Mouse (Mus musculus) midbrain, embryonic 15.5 days (tissue): Measurements from ENCODE around the gene Sfxn5. TPM values are rescaled to one million over a fixed set of nuclear protein-coding genes. Genes with fewer than 3 reads are reported as not detected.

Source experiments
- ATAC-seq: fragments of 200-750 bp; cut with Nextera tagmentation; replicated peaks from 2 replicates; pipeline ENCODE4 v1.8.0; 2017; ENCODE audit warnings: moderate TSS enrichment
- H3K27ac ChIP-seq: fragments of 300-500 bp; sonication (generic); 2 replicates; pipeline ENCODE4 v1.5.1; 2015; ENCODE audit warnings: mild to moderate bottlenecking, inconsistent platforms
- H3K27me3 ChIP-seq: fragments of 300-500 bp; sonication (generic); replicated peaks from 2 replicates; pipeline ENCODE4 v1.6.1; 2015; ENCODE audit warnings: inconsistent platforms
- H3K36me3 ChIP-seq: fragments of 300-500 bp; sonication (generic); replicated peaks from 2 replicates; pipeline ENCODE4 v1.6.1; 2015; ENCODE audit warnings: inconsistent platforms
- H3K4me1 ChIP-seq: fragments of 300-500 bp; sonication (generic); 2 replicates; pipeline ENCODE4 v1.6.1; 2015; ENCODE audit warnings: inconsistent platforms
- H3K4me2 ChIP-seq: fragments of 300-500 bp; sonication (generic); 2 replicates; pipeline ENCODE4 v1.6.1; 2015; ENCODE audit warnings: inconsistent platforms, mild to moderate bottlenecking, moderate library complexity
- H3K4me3 ChIP-seq: fragments of 300-500 bp; sonication (generic); 2 replicates; pipeline ENCODE4 v1.5.1; 2015; ENCODE audit warnings: mild to moderate bottlenecking, inconsistent platforms
- H3K9ac ChIP-seq: fragments of 300-500 bp; sonication (generic); 2 replicates; pipeline ENCODE4 v1.6.1; 2015; ENCODE audit warnings: mild to moderate bottlenecking, inconsistent platforms
- H3K9me3 ChIP-seq: fragments of 300-500 bp; sonication (generic); 2 replicates; pipeline ENCODE4 v1.6.1; 2016; ENCODE audit warnings: inconsistent platforms
- WGBS: fragments of 180-500 bp; shearing (Covaris S2); methylation state at CpG from one replicate; pipeline ENCODE4 v1.1.7; 2015; ENCODE audit warnings: mixed read lengths; 5-methylcytosine and 5-hydroxymethylcytosine counted together
- polyA plus RNA-seq: library from polyadenylated mRNA; unstranded; fragments of >200 nt; fragmentation: Nextera tagmentation; extraction: Ambion mirVana; gene quantifications from 2 replicates; pipeline ENCODE4 v1.2.1, GENCODE M21; 2015

The Sfxn5 gene
- polyA plus RNA-seq, 1 experiment from 2014 or later: 26.0 TPM

- Histone ChIP-seq H3K36me3 (no peaks in the 10 kb centered on the region), H3K9me3 (no peaks in the 10 kb centered on the region), H3K4me2 (no peak overlapping the region), H3K27ac (no peak overlapping the region; the same call in 1 of the 2 replicates), H3K27me3 (no peaks in the 10 kb centered on the region), H3K4me1 (peaks cover 8% of the 10 kb centered on the region), H3K4me3 (no peak overlapping the region), H3K9ac (no peak overlapping the region)
- no peak; the same call in 1 of the 2 replicates for ATAC-seq
- WGBS: 67% methylated on average over 7 of the region's 7 CpGs
These were observed 37.6 kb downstream of the Sfxn5 start for GRCm38 (mm10) chr6:85295384-85296167.

- Histone ChIP-seq H3K4me3 (no peak overlapping the region), H3K27me3 (no peaks in the 10 kb centered on the region), H3K9ac (no peak overlapping the region), H3K9me3 (no peaks in the 10 kb centered on the region), H3K36me3 (no peaks in the 10 kb centered on the region), H3K4me2 (no peak overlapping the region), H3K4me1 (peaks cover 8% of the 10 kb centered on the region), H3K27ac (no peak overlapping the region)
- 37% methylated on average over 5 of the region's 5 CpGs for WGBS
- ATAC-seq: no peak
These were observed 39.2 kb downstream of the Sfxn5 start for GRCm38 (mm10) chr6:85294004-85294379.

- no peaks in the 10 kb centered on the region for H3K27me3 ChIP-seq
- H3K4me1 ChIP-seq: peaks cover 8% of the 10 kb centered on the region
- H3K36me3 ChIP-seq: no peaks in the 10 kb centered on the region
- no peak overlapping the region for H3K4me3 ChIP-seq
- H3K27ac ChIP-seq: no peak overlapping the region
- ATAC-seq: no peak
- H3K9ac ChIP-seq: no peak overlapping the region
- no peak overlapping the region for H3K4me2 ChIP-seq
- 53% methylated on average over 10 of the region's 10 CpGs for WGBS
- H3K9me3 ChIP-seq: no peaks in the 10 kb centered on the region
These were observed 39.8 kb downstream of the Sfxn5 start for GRCm38 (mm10) chr6:85293255-85294003.

- no peaks in the 10 kb centered on the region for H3K27me3 ChIP-seq
- H3K27ac ChIP-seq: no peak overlapping the region
- H3K4me3 ChIP-seq: no peak overlapping the region
- WGBS: 91% methylated on average over 16 of the region's 16 CpGs
- H3K4me2 ChIP-seq: no peak overlapping the region
- no peak overlapping the region for H3K9ac ChIP-seq
- no peaks in the 10 kb centered on the region for H3K36me3 ChIP-seq
- no peaks in the 10 kb centered on the region for H3K9me3 ChIP-seq
- peaks cover 8% of the 10 kb centered on the region for H3K4me1 ChIP-seq
- no peak for ATAC-seq
These were observed 42.1 kb downstream of the Sfxn5 start for GRCm38 (mm10) chr6:85290869-85291824.

GRCm38 (mm10) chr6:85288193-85288857, 44.9 kb downstream of the Sfxn5 start:
- no peaks in the 10 kb centered on the region for H3K27me3 ChIP-seq
- no peaks in the 10 kb centered on the region for H3K9me3 ChIP-seq
- H3K4me3 ChIP-seq: no peak overlapping the region
- no peak for ATAC-seq
- H3K4me1 ChIP-seq: no peaks in the 10 kb centered on the region
- WGBS: 86% methylated on average over 4 of the region's 4 CpGs
- H3K36me3 ChIP-seq: no peaks in the 10 kb centered on the region
- no peak overlapping the region for H3K4me2 ChIP-seq
- no peak overlapping the region for H3K9ac ChIP-seq
- H3K27ac ChIP-seq: no peak overlapping the region

GRCm38 (mm10) chr6:85286283-85287047, 46.8 kb downstream of the Sfxn5 start:
- WGBS: 79% methylated on average over 13 of the region's 13 CpGs

GRCm38 (mm10) chr6:85280871-85281270, 52.4 kb downstream of the Sfxn5 start:
- no peak for ATAC-seq
- H3K4me1 ChIP-seq: no peaks in the 10 kb centered on the region
- WGBS: 86% methylated on average over 14 of the region's 14 CpGs

More at GRCm38 (mm10) chr6:85286283-85287047, 46.8 kb downstream of the Sfxn5 start:
- H3K4me1 ChIP-seq: no peaks in the 10 kb centered on the region
- H3K9me3 ChIP-seq: no peaks in the 10 kb centered on the region
- no peak overlapping the region for H3K27ac ChIP-seq
- H3K4me3 ChIP-seq: no peak overlapping the region
- no peak overlapping the region for H3K4me2 ChIP-seq
- no peaks in the 10 kb centered on the region for H3K36me3 ChIP-seq
- no peak for ATAC-seq
- no peak overlapping the region for H3K9ac ChIP-seq
- H3K27me3 ChIP-seq: no peaks in the 10 kb centered on the region

GRCm38 (mm10) chr6:85276571-85276970, 56.7 kb downstream of the Sfxn5 start:
- H3K27me3 ChIP-seq: no peaks in the 10 kb centered on the region
- H3K36me3 ChIP-seq: no peaks in the 10 kb centered on the region
- no peak overlapping the region for H3K27ac ChIP-seq
- H3K4me2 ChIP-seq: no peak overlapping the region
- no peaks in the 10 kb centered on the region for H3K9me3 ChIP-seq
- 77% methylated on average over 8 of the region's 8 CpGs for WGBS
- H3K4me3 ChIP-seq: no peak overlapping the region
- ATAC-seq: no peak
- no peak overlapping the region for H3K9ac ChIP-seq
- no peaks in the 10 kb centered on the region for H3K4me1 ChIP-seq

More at GRCm38 (mm10) chr6:85280871-85281270, 52.4 kb downstream of the Sfxn5 start:
- H3K9me3 ChIP-seq: no peaks in the 10 kb centered on the region
- no peak overlapping the region for H3K27ac ChIP-seq
- no peak overlapping the region for H3K4me3 ChIP-seq
- no peaks in the 10 kb centered on the region for H3K36me3 ChIP-seq
- no peak overlapping the region for H3K4me2 ChIP-seq
- no peak overlapping the region for H3K9ac ChIP-seq
- H3K27me3 ChIP-seq: no peaks in the 10 kb centered on the region

- WGBS: 91% methylated on average over 9 of the region's 9 CpGs
- Histone ChIP-seq H3K4me3 (no peak overlapping the region), H3K9ac (no peak overlapping the region), H3K4me1 (no peaks in the 10 kb centered on the region), H3K4me2 (no peak overlapping the region), H3K27me3 (no peaks in the 10 kb centered on the region), H3K9me3 (no peaks in the 10 kb centered on the region), H3K36me3 (no peaks in the 10 kb centered on the region), H3K27ac (no peak overlapping the region)
- ATAC-seq: no peak
These were observed 60.8 kb downstream of the Sfxn5 start for GRCm38 (mm10) chr6:85272436-85272835.

- H3K27ac ChIP-seq: no peak overlapping the region
- ATAC-seq: no peak
These were observed 67.2 kb downstream of the Sfxn5 start for GRCm38 (mm10) chr6:85266060-85266459.

GRCm38 (mm10) chr6:85264982-85265518, 68.2 kb downstream of the Sfxn5 start:
- Histone ChIP-seq H3K27ac (no peak overlapping the region), H3K4me1 (peaks cover 20% of the 10 kb centered on the region), H3K4me3 (no peak overlapping the region), H3K4me2 (peak overlapping the region; percentile 16; the same call in 1 of the 2 replicates), H3K27me3 (no peaks in the 10 kb centered on the region), H3K9ac (peak overlapping the region; percentile 4; the same call in 1 of the 2 replicates), H3K9me3 (no peaks in the 10 kb centered on the region), H3K36me3 (no peaks in the 10 kb centered on the region)
- no peak for ATAC-seq
- 6% methylated on average over 15 of the region's 15 CpGs for WGBS

More at GRCm38 (mm10) chr6:85266060-85266459, 67.2 kb downstream of the Sfxn5 start:
- Histone ChIP-seq H3K36me3 (no peaks in the 10 kb centered on the region), H3K4me2 (no peak overlapping the region), H3K9me3 (no peaks in the 10 kb centered on the region), H3K4me1 (peaks cover 20% of the 10 kb centered on the region), H3K4me3 (no peak overlapping the region), H3K9ac (no peak overlapping the region), H3K27me3 (no peaks in the 10 kb centered on the region)
- 40% methylated on average over 6 of the region's 6 CpGs for WGBS
